Mouse (Mus musculus) hindbrain, embryonic 14.5 days (tissue): ENCODE data around the gene AC134908.4. TPM values are rescaled to one million over a fixed set of nuclear protein-coding genes. Genes with fewer than 3 reads are reported as not detected.

ENCODE experiments used
- ATAC-seq: fragments of 200-750 bp; cut with Nextera tagmentation; 2 replicates; pipeline ENCODE4 v1.8.0; 2017; ENCODE audit warnings: moderate number of reproducible peaks, mild to moderate bottlenecking, moderate TSS enrichment, moderate library complexity; ENCODE audit not compliant: low FRiP score
- DNase-seq: peaks from one replicate; pipeline ENCODE4 v3.0.0-alpha.2; 2015; ENCODE audit warnings: low spot score
- H3K27ac ChIP-seq: fragments of 300-500 bp; sonication (generic); 2 replicates; pipeline ENCODE4 v1.5.1; 2014; ENCODE audit warnings: mild to moderate bottlenecking, moderate library complexity
- H3K27me3 ChIP-seq: fragments of 300-500 bp; sonication (generic); 2 replicates; pipeline ENCODE4 v1.6.1; 2014; ENCODE audit warnings: mild to moderate bottlenecking, low read length, mixed read lengths; ENCODE audit not compliant: control insufficient read depth, insufficient read depth
- H3K36me3 ChIP-seq: fragments of 300-500 bp; sonication (generic); replicated peaks from 2 replicates; pipeline ENCODE4 v1.6.1; 2014; ENCODE audit not compliant: control insufficient read depth, insufficient read depth
- H3K4me1 ChIP-seq: fragments of 300-500 bp; sonication (generic); replicated peaks from 2 replicates; pipeline ENCODE4 v1.6.1; 2014; ENCODE audit warnings: antibody characterized with exemption, low read length, mixed read lengths; ENCODE audit not compliant: control insufficient read depth, insufficient read depth
- H3K4me2 ChIP-seq: fragments of 300-500 bp; sonication (generic); replicated peaks from 2 replicates; pipeline ENCODE4 v1.6.1; 2014; ENCODE audit warnings: mild to moderate bottlenecking, moderate library complexity
- H3K4me3 ChIP-seq: fragments of 300-500 bp; sonication (generic); replicated peaks from 2 replicates; pipeline ENCODE4 v1.5.1; 2014; ENCODE audit warnings: mild to moderate bottlenecking, low read length
- H3K9ac ChIP-seq: fragments of 300-500 bp; sonication (generic); 2 replicates; pipeline ENCODE4 v1.6.1; 2014
- H3K9me3 ChIP-seq: fragments of 300-500 bp; sonication (generic); 2 replicates; pipeline ENCODE4 v1.6.1; 2016; ENCODE audit warnings: low read length; ENCODE audit not compliant: control insufficient read depth
- WGBS: fragments of 180-500 bp; shearing (Covaris S2); extraction: QIAGEN DNeasy Blood & Tissue Kit; methylation state at CpG from one replicate; pipeline ENCODE4 v1.1.7; 2014; 5-methylcytosine and 5-hydroxymethylcytosine counted together
- polyA plus RNA-seq: library from polyadenylated mRNA; unstranded; fragments of >200 nt; fragmentation: Nextera tagmentation; extraction: Ambion mirVana; gene quantifications from 2 replicates; pipeline ENCODE4 v1.2.1, GENCODE M21; 2014

AC134908.4 gene
- polyA plus RNA-seq, 1 experiment from 2014 or later, result not detected

GRCm38 (mm10) chr17:25769331-25769730, 26.1 kb downstream of the AC134908.4 start:
- no peak for ATAC-seq
- no peak for DNase-seq
- Histone ChIP-seq H3K9ac (no peak overlapping the region), H3K4me2 (no peak overlapping the region), H3K27me3 (peaks cover 10% of the 10 kb centered on the region; the same call in 1 of the 2 replicates), H3K4me1 (peaks cover 4% of the 10 kb centered on the region; the same call in 1 of the 2 replicates), H3K27ac (no peak overlapping the region), H3K4me3 (no peak overlapping the region), H3K36me3 (no peaks in the 10 kb centered on the region), H3K9me3 (no peaks in the 10 kb centered on the region)
- WGBS, result 46% methylated on average over 9 of the region's 9 CpGs

GRCm38 (mm10) chr17:25765886-25766285, 29.6 kb downstream of the AC134908.4 start:
- H3K27me3 ChIP-seq, result peaks cover 10% of the 10 kb centered on the region; the same call in 1 of the 2 replicates
- DNase-seq (no peak), ATAC-seq (no peak)
- H3K9ac ChIP-seq, result no peak overlapping the region
- no peaks in the 10 kb centered on the region for H3K36me3 ChIP-seq
- no peak overlapping the region for H3K4me2 ChIP-seq
- H3K9me3 ChIP-seq, result no peaks in the 10 kb centered on the region
- no peaks in the 10 kb centered on the region for H3K4me1 ChIP-seq
- H3K27ac ChIP-seq, result no peak overlapping the region
- no peak overlapping the region for H3K4me3 ChIP-seq
- WGBS, result 34% methylated on average over 5 of the region's 5 CpGs

GRCm38 (mm10) chr17:25762591-25762990, 32.9 kb downstream of the AC134908.4 start:
- ATAC-seq (no peak), DNase-seq (no peak)
- 29% methylated on average over 3 of the region's 3 CpGs for WGBS

GRCm38 (mm10) chr17:25761561-25761970, 33.9 kb downstream of the AC134908.4 start:
- 37% methylated on average over 4 of the region's 4 CpGs for WGBS
- Histone ChIP-seq H3K9ac (no peak overlapping the region), H3K4me1 (no peaks in the 10 kb centered on the region), H3K9me3 (no peaks in the 10 kb centered on the region), H3K4me3 (no peak overlapping the region), H3K27me3 (no peaks in the 10 kb centered on the region), H3K27ac (no peak overlapping the region), H3K36me3 (no peaks in the 10 kb centered on the region), H3K4me2 (no peak overlapping the region)
- ATAC-seq (no peak), DNase-seq (no peak)

More at GRCm38 (mm10) chr17:25762591-25762990, 32.9 kb downstream of the AC134908.4 start:
- H3K4me3 ChIP-seq, result no peak overlapping the region
- no peaks in the 10 kb centered on the region for H3K36me3 ChIP-seq
- H3K4me2 ChIP-seq, result no peak overlapping the region
- H3K9ac ChIP-seq, result no peak overlapping the region
- peaks cover 1% of the 10 kb centered on the region; the same call in 1 of the 2 replicates for H3K27me3 ChIP-seq
- H3K27ac ChIP-seq, result no peak overlapping the region
- no peaks in the 10 kb centered on the region for H3K4me1 ChIP-seq
- H3K9me3 ChIP-seq, result no peaks in the 10 kb centered on the region

GRCm38 (mm10) chr17:25760148-25760547, 35.3 kb downstream of the AC134908.4 start:
- no peaks in the 10 kb centered on the region for H3K27me3 ChIP-seq
- 81% methylated on average over 8 of the region's 8 CpGs for WGBS
- no peaks in the 10 kb centered on the region for H3K9me3 ChIP-seq
- ATAC-seq, result no peak
- H3K27ac ChIP-seq, result no peak overlapping the region
- H3K4me3 ChIP-seq, result no peak overlapping the region
- H3K4me1 ChIP-seq, result no peaks in the 10 kb centered on the region
- H3K4me2 ChIP-seq, result no peak overlapping the region
- no peak overlapping the region for H3K9ac ChIP-seq
- DNase-seq, result no peak
- H3K36me3 ChIP-seq, result no peaks in the 10 kb centered on the region

GRCm38 (mm10) chr17:25757691-25758090, 37.8 kb downstream of the AC134908.4 start:
- 81% methylated on average over 3 of the region's 3 CpGs for WGBS
- no peaks in the 10 kb centered on the region for H3K9me3 ChIP-seq
- no peak overlapping the region for H3K9ac ChIP-seq
- no peak overlapping the region for H3K4me2 ChIP-seq
- H3K27ac ChIP-seq, result no peak overlapping the region
- H3K36me3 ChIP-seq, result no peaks in the 10 kb centered on the region
- H3K4me1 ChIP-seq, result no peaks in the 10 kb centered on the region
- H3K27me3 ChIP-seq, result no peaks in the 10 kb centered on the region
- ATAC-seq, result no peak
- no peak overlapping the region for H3K4me3 ChIP-seq
- no peak for DNase-seq

- DNase-seq (no peak), ATAC-seq (no peak)
- H3K9ac ChIP-seq, result no peak overlapping the region
- no peaks in the 10 kb centered on the region for H3K36me3 ChIP-seq
- H3K4me3 ChIP-seq, result no peak overlapping the region
- 85% methylated on average over 9 of the region's 9 CpGs for WGBS
- H3K4me2 ChIP-seq, result no peak overlapping the region
- no peak overlapping the region for H3K27ac ChIP-seq
- 0 out of 2 replicates have a peak, but pooled peaks cover 2% of the 10 kb centered on the region for H3K4me1 ChIP-seq
- H3K27me3 ChIP-seq, result no peaks in the 10 kb centered on the region
- H3K9me3 ChIP-seq, result no peaks in the 10 kb centered on the region
Observed at GRCm38 (mm10) chr17:25756378-25757242, 38.8 kb downstream of the AC134908.4 start.

GRCm38 (mm10) chr17:25755627-25756377, 39.7 kb downstream of the AC134908.4 start:
- Histone ChIP-seq H3K4me3 (no peak overlapping the region), H3K9me3 (no peaks in the 10 kb centered on the region), H3K36me3 (no peaks in the 10 kb centered on the region), H3K27ac (no peak overlapping the region), H3K4me1 (0 out of 2 replicates have a peak, but pooled peaks cover 4% of the 10 kb centered on the region), H3K27me3 (no peaks in the 10 kb centered on the region), H3K9ac (no peak overlapping the region), H3K4me2 (no peak overlapping the region)
- DNase-seq (no peak), ATAC-seq (no peak)
- WGBS, result 71% methylated on average over 4 of the region's 4 CpGs

GRCm38 (mm10) chr17:25755086-25755485, 40.4 kb downstream of the AC134908.4 start:
- 0 out of 2 replicates have a peak, but pooled peaks cover 4% of the 10 kb centered on the region for H3K4me1 ChIP-seq
- H3K27ac ChIP-seq, result no peak overlapping the region
- WGBS, result 83% methylated on average over 4 of the region's 4 CpGs
- H3K36me3 ChIP-seq, result no peaks in the 10 kb centered on the region
- H3K27me3 ChIP-seq, result no peaks in the 10 kb centered on the region
- no peaks in the 10 kb centered on the region for H3K9me3 ChIP-seq
- H3K4me2 ChIP-seq, result no peak overlapping the region
- H3K4me3 ChIP-seq, result no peak overlapping the region
- DNase-seq (no peak), ATAC-seq (no peak)
- no peak overlapping the region for H3K9ac ChIP-seq
